Mouse (Mus musculus) heart, postnatal 14 days (tissue): ENCODE measurements around the gene B3galt2. TPM values are rescaled to one million over a fixed set of nuclear protein-coding genes. Genes with fewer than 3 reads are reported as not detected.
"Not testable (repeated sequence)": the region's sequence is repeated elsewhere in the genome, so short reads cannot be mapped to it uniquely, and the experiment has no call there.

Source experiments
- DNase-seq, 2 experiments: peaks; one replicate each; pipeline ENCODE4 v3.0.0; 2021 to 2022
- intact Hi-C: fragments of 180-260 bp; cut with DNase I; formaldehyde crosslinking; loops from one replicate; pipeline ENCODE4 v1.15.1; 2025
- long read RNA-seq, 2 experiments: library from polyadenylated mRNA; stranded (forward); transcript quantifications; one replicate each; pipeline ENCODE4 v2.0.0; 2021
- total RNA-seq, 2 experiments: library from RNA; stranded (reverse); gene quantifications; 2 replicates each; pipeline ENCODE4 v1.2.3; 2021

B3galt2 gene
- under 1 TPM; 0.46 to 0.69 TPM for total RNA-seq
- long read RNA-seq, experiment 1, full-length matches to known transcripts, result 1 of 1 reads
- long read RNA-seq, experiment 1, partial matches to known transcripts, result 0 of 1 reads
- long read RNA-seq, experiment 1, other reads (novel, unspliced or antisense), result 0 of 1 reads
- long read RNA-seq, experiment 2, full-length matches to known transcripts, result 3 of 3 reads
- long read RNA-seq, experiment 2, partial matches to known transcripts, result 0 of 3 reads
- long read RNA-seq, experiment 2, other reads (novel, unspliced or antisense), result 0 of 3 reads

- intact Hi-C loops, result loop anchor here (10.0 kb wide), 2 partner anchors 336 to 746 kb away; no protein-coding TSS in a partner anchor
- DNase-seq, result peak in 1 of 2 experiments; percentile 23
Measured at GRCm38 (mm10) chr1:143640650-143641407, at the start of gene B3galt2. Gene B3galt2, plus strand, starts transcription at chr1:143640664.

DNA sequence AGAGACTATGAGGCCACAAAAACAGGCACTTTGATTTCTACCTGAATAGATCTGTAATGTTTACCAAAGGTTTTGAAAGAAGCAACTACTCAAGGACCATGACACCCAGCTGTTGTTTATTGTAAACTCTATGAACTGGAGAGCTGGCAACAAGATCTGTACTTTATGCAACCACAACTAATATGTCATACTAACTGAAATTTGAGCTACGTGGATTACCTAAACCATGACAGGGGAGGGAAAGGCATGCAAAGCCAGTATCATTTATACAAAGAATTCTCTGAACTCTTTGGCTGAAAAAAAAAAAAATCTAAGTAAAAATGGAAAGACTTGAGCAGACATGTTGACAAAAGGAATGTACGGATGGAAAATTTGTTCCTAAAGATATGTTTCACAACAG is 43.6 kb upstream of the B3galt2 start:
- no peak for DNase-seq
- intact Hi-C loops, result no loop called here

GRCm38 (mm10) chr1:143608911-143609310 is 31.6 kb upstream of the B3galt2 start:
- intact Hi-C loops, result no loop called here
- DNase-seq, result no peak

DNA sequence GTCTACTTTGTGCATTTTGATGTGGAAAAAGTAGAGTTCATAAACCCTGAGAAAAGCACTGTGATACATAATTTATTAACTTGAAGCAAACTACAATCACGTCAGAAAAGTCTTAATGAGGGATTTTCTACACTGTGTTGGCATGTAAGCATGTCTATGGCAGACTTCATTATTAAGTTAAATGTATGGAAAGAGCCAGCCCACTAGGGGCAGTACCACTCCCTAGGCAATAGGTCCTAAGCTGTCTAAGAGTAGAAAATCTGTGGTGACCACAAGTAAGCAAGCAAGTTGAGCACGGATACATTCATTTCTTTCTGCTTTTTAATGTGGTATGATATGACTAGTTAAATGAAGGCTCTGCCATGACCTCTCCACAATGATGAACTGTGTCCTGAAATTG is 27.6 kb upstream of the B3galt2 start:
- intact Hi-C loops, result no loop called here

DNA sequence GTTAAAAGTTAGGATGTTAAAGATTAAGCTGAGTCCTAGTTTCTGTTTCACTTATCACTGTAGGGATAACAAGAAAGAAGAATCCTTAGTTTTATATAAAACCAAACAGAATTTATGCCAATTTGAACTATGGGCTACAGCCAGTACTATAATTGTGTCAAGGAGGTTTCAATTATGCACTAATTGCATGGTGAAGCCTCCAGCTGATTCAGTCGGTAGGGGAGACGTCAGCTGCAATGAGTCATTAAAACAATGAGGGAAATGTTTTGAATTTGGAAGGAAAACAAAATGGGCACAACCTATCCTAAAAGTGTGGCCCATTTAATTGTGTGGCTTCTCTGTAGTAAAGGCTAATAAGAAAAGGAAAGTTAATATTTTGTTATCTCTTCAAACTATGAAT is 20.7 kb upstream of the B3galt2 start:
- no peak for DNase-seq
- intact Hi-C loops, result no loop called here

More for the DNA sequence above, 27.6 kb upstream of the B3galt2 start:
- no peak for DNase-seq

DNA sequence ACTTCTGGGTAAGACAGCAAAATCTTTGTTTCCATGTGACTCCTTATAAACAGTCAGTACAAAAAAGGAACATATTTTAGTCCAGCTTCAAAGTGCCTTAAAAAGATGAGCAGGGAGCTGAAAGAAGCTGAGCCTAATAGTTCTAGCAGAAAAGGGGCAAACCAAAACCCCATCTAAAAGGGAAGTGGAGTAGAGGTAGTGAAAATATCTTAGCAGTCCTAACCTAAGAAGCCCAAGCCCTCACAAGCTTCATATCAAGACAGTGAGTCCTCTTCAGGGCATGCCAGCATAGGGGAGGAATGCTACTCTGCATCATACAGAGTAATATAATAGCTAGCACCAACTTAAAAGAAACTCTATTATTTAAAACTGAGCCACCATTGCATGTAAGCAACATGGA is 18.5 kb upstream of the B3galt2 start:
- intact Hi-C loops, result no loop called here
- DNase-seq, result no peak

DNA sequence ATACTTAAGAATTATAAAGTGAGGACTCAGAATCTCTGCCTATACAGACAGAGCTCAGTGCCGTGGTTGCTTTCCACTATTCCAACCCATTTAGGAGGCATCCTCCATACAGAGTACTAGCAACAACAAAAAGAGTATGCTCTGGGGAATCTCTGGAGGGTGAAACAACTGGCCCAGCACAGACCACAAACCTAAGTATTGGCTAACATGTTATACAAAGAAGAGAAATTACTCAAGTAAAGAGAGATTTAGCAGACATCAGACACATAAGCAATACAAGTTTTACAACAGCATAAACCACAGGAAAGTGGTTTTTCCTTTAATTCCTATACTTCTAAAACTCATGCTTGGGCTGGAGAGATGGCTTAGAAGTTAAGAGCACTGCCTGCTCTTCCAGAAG is 17.8 kb upstream of the B3galt2 start:
- intact Hi-C loops, result no loop called here
- no peak for DNase-seq

DNA sequence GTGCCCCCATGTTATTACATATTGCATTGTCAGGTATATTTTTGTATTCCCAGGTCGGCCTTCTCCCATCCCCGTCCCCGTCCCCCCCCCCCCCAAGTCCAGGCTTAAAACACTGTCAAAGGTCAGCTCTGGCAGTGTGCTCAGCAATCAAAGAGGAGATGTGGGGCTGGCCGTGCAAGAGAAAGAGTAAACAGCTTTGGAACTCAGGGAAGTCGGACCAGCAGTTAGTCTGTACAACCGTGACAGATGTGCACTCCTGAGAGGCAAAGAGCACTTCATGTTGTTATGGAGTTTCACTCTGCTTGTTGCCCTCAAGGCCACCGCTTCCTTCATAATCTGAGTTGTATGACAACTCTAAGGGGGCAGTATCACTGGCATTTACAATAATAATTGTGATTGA is 9.1 kb upstream of the B3galt2 start:
- DNase-seq, result no peak

DNA sequence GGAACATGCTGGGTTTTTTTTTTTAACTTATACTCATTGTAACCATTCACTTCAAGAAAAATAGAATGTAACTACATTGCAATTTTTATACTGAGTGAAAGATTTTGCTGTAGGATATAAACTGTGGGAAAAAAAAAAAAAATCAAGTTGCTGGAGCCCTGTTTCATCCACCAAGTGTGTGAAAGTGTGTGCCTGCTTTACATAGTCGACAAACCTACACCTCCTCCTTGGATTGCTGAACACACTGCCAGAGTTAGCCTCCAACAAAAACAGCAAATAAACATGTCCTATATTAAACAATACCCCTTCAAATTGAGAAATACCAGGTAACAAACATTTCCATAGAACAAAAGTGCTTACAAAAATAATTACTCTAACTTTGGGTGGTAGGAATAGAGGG is 8.1 kb upstream of the B3galt2 start:
- intact Hi-C loops, result no loop called here
- DNase-seq, result no peak

More for the DNA sequence above, 9.1 kb upstream of the B3galt2 start:
- intact Hi-C loops, result no loop called here

DNA sequence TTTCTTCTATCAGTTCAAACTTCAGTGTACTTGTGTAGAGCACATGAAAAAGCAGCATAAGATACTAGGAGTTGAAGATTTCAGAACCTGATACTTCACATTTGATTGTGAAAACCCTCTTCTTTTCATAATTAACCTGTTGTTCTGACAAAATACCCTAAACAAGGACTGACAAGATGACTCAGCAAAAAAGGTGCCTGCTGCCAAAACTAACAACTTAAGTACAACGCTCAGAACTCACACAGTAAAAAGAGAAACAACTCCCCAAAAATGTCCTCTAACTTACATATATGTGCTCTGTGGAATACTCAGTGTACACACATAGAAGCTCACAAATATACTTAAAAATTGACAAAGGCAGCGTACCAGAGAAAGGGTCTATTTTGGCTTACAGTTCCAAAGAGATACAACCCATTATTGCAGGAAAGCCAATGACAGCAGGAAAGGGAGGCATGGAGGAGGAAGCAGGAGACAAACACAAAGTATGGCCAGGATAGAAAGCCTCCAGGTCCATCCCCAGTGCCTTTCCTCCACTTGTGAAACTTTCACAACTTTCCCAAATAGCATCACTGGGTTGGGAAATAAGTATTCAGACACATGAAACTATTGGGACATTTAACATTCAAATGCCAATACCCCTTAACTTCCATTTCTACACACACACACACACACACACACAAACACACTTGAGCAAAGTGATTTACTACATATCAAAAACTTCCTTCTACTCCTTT is 7.4 kb upstream of the B3galt2 start:
- no peak for DNase-seq
- intact Hi-C loops, result no loop called here

GRCm38 (mm10) chr1:143644221-143644620 is 3.8 kb downstream of the B3galt2 start:
- no peak for DNase-seq
- intact Hi-C loops, result loop anchor here (10.0 kb wide), 2 partner anchors 339 to 749 kb away; no protein-coding TSS in a partner anchor

GRCm38 (mm10) chr1:143645386-143645785 is 4.9 kb downstream of the B3galt2 start:
- no peak for DNase-seq
- intact Hi-C loops, result loop anchor here (10.0 kb wide), 2 partner anchors 341 to 751 kb away; no protein-coding TSS in a partner anchor

GRCm38 (mm10) chr1:143646219-143646618 is 5.8 kb downstream of the B3galt2 start:
- DNase-seq, result no peak
- intact Hi-C loops, result loop anchor here (10.0 kb wide), 2 partner anchors 341 to 751 kb away; no protein-coding TSS in a partner anchor

DNA sequence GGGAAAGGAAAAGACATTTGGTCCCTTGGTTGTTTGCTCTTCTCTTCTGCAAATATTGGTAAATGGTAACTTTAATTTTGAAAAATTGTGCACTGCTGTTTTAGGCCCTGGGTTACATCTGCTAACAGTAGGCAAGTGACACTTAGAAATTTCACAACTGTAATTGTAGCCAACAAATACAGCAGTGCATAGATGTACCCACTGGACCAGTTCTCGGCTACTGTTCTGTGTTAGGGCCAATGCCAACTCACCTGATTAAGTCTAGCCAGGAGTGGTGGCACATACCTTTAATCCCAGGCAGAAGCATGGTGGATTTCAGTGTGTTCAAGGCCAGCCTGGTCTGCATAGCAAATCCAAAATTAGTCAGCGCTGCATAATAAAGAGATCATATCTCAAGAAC is 9.9 kb downstream of the B3galt2 start:
- intact Hi-C loops, result no loop called here

DNA sequence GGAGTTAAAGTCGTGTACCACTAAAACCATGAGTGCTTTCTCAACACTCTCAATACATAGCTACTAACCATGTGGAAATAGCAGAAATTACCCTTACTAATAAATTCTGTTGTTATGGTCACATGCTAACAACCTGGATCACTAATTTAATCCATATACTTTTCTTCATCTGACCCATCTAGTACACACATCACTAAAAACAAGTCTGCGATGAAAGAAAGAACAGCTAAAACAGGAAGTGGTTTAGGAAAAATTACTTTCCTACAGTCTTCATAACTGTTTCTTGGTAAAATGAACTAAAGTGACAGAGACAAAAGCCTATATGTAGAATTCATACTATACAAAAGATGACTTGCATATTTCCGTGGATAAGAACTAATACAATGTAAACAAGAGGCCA is 13.2 kb downstream of the B3galt2 start:
- DNase-seq, result no peak
- intact Hi-C loops, result no loop called here

More for the DNA sequence above, 9.9 kb downstream of the B3galt2 start:
- no peak for DNase-seq

DNA sequence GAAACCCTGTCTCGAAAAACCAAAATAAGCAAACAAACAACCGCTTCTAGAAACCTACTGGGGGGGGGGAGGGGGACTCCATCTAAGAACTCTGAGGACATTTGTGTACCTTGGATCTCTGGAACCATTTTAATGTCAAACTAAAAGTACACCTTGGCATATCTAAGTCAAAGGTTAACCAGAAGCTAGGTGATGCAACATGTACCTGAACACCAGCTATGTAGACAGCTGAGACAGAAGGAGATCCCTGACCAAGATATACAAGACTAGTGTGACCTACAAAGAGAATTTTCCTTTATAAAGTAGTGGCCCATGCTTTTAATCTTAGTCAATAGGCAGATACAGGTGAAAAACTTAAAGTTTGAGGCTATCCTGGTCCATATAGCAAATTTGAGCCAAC is 22.7 kb downstream of the B3galt2 start:
- no peak for DNase-seq
- intact Hi-C loops, result no loop called here

- intact Hi-C loops, DNase-seq: not testable (repeated sequence)
Measured at GRCm38 (mm10) chr1:143664786-143665185, 24.3 kb downstream of the B3galt2 start.

- intact Hi-C loops, result no loop called here
- DNase-seq, result no peak
Measured at GRCm38 (mm10) chr1:143675734-143676361, 35.4 kb downstream of the B3galt2 start.

GRCm38 (mm10) chr1:143681108-143681507 is 40.6 kb downstream of the B3galt2 start:
- intact Hi-C loops, result no loop called here
- peak; percentile 15 to 56 for DNase-seq

- DNase-seq, result no peak
- intact Hi-C loops, result no loop called here
Measured at GRCm38 (mm10) chr1:143684849-143685248, 44.4 kb downstream of the B3galt2 start.
